Mouse (Mus musculus): Measurements from ENCODE around the gene Btbd9. TPM values are rescaled to one million over a fixed set of nuclear protein-coding genes. Genes with fewer than 3 reads are reported as not detected.

Btbd9 gene
- polyA plus RNA-seq, 2 experiments = 18.3 to 46.9 TPM

DNA sequence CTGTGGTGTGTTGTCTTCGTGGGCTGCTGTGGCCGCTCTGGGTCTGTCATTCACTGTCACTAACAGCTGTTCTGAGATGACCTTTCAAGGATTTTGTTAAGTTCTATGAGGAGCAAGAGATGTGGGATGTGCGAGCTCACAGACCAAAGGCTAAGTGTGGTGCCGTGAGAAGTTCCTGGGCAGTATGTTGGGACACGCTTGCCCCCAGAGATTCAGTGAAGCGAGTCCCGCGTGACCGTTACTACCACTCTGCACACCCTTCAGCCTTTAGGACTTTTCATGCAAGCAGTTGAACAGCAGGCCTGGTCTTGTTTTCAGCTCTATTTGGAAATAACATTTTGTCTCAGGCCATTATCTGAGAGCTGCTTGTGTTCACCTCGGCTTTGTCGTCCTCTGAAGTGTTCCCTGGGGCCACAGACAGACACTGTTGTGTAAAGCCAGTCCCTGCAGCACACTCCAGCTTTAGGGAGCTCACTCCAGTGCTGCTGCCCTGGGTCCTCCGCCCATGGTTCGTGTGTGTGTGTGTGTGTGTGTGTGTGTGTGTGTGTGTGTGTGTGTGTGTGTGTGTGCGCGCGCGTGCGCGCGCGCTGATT lies 380.6 kb downstream of the Btbd9 start:
- Histone ChIP-seq H3K27ac (replicated peaks; ENCODE audit: low read depth, low read length) (no peak overlapping the region), H3K4me1 (ENCODE audit: control insufficient read depth, insufficient read depth, low read length) (peaks cover 37% of the 10 kb centered on the region), H3K9ac (ENCODE audit: low read depth, low read length, severe bottlenecking) (no peak overlapping the region), H3K36me3 (ENCODE audit: control insufficient read depth, insufficient read depth, low read length) (peaks cover 8% of the 10 kb centered on the region; the same call in 1 of the 2 replicates), H3K4me2 (replicated peaks; ENCODE audit: low read depth, low read length, severe bottlenecking) (no peak overlapping the region), H3K9me3 (ENCODE audit: control insufficient read depth, low read length) (no peaks in the 10 kb centered on the region), H3K27me3 (ENCODE audit: control insufficient read depth, insufficient read depth, low read length) (no peaks in the 10 kb centered on the region), H3K4me3 (replicated peaks; ENCODE audit: low read length) (no peak overlapping the region)
- no peak for TF ChIP-seq POLR2A (IDR thresholded peaks at IDR 0.05; ENCODE audit: borderline replicate concordance, extremely low read depth, insufficient read depth, insufficient read length)
- DNase-seq (ENCODE audit: low spot score) (no peak), ATAC-seq (ENCODE audit: low FRiP score, low read depth) (no peak)
- WGBS = 77% methylated on average over 13 of the region's 21 CpGs

DNA sequence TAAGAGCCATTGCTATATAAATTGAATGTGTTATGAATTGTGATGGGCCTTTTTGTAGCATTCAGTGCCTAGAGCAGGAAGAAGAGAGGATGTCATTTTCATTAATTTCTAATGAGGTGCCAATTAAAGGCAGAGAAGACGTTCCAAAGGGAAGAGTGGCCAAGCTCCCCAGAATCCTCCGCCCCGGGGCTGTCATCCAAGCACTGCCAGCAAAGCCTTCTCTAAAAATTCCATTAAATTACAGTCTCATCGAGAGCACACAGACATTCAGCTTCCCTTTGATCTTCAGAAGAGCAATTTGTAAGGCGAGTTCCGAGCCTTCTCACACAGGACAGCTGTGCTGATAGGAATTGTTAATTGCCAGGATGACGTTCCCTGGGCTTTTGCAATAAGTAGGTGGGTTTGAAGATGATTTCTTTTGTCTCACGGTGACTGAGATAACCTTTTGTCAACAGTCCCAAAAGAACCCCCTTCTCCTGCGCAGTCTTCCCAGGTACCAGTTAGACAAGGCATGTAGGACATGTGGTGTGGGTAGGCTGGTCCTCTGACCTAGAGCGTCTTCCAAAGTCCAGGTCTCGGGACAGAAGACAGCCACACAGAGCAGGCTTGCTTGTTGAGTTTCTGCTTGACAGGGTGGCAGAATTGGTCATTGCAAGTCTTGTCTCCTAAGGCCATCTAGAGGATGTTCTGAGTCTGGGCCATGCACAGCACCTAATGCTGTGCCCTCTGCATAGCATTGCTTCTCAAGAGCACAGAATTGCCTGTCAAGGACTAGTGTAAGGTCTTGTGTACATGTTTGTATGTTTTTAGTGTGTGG lies 381.5 kb downstream of the Btbd9 start:
- no peak for DNase-seq (ENCODE audit: low spot score)

DNA sequence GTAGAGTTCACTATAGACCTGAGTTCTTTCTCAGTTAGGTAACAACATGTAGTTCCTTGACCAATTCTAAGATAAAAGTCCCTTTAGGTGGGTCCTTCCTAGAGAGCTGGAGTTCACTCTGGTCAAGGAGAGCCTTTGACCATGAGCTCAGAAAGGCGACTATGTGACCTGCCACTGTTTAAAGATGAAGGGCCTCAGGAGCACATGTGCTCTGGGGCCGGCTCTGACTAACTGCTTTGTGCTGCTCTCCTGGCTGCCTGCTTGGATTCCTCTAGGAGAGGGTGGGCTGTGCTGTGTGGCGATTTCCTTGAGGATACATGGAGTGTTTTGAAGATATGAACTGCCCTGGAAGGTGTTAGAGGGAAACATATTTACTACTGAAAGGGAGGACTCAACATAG lies 382.2 kb downstream of the Btbd9 start:
- no peak for TF ChIP-seq POLR2A (IDR thresholded peaks at IDR 0.05; ENCODE audit: borderline replicate concordance, extremely low read depth, insufficient read depth, insufficient read length)
- H3K4me1 ChIP-seq (ENCODE audit: control insufficient read depth, insufficient read depth, low read length) = peaks cover 32% of the 10 kb centered on the region
- DNase-seq (ENCODE audit: low spot score) (no peak), ATAC-seq (ENCODE audit: low FRiP score, low read depth) (no peak)
- no peak overlapping the region for H3K9ac ChIP-seq (ENCODE audit: low read depth, low read length, severe bottlenecking)
- H3K4me3 ChIP-seq (replicated peaks; ENCODE audit: low read length) = no peak overlapping the region
- H3K9me3 ChIP-seq (ENCODE audit: control insufficient read depth, low read length) = no peaks in the 10 kb centered on the region
- H3K27me3 ChIP-seq (ENCODE audit: control insufficient read depth, insufficient read depth, low read length) = no peaks in the 10 kb centered on the region
- 45% methylated on average over 3 of the region's 3 CpGs for WGBS
- no peak overlapping the region for H3K27ac ChIP-seq (replicated peaks; ENCODE audit: low read depth, low read length)
- H3K4me2 ChIP-seq (replicated peaks; ENCODE audit: low read depth, low read length, severe bottlenecking) = no peak overlapping the region
- peaks cover 8% of the 10 kb centered on the region; the same call in 1 of the 2 replicates for H3K36me3 ChIP-seq (ENCODE audit: control insufficient read depth, insufficient read depth, low read length)

More for the DNA sequence above, 381.5 kb downstream of the Btbd9 start:
- peaks cover 8% of the 10 kb centered on the region; the same call in 1 of the 2 replicates for H3K36me3 ChIP-seq (ENCODE audit: control insufficient read depth, insufficient read depth, low read length)
- no peak for ATAC-seq (ENCODE audit: low FRiP score, low read depth)
- no peaks in the 10 kb centered on the region for H3K27me3 ChIP-seq (ENCODE audit: control insufficient read depth, insufficient read depth, low read length)
- H3K9me3 ChIP-seq (ENCODE audit: control insufficient read depth, low read length) = no peaks in the 10 kb centered on the region
- no peak overlapping the region for H3K4me3 ChIP-seq (replicated peaks; ENCODE audit: low read length)
- 54% methylated on average over 11 of the region's 11 CpGs for WGBS
- no peak overlapping the region for H3K4me2 ChIP-seq (replicated peaks; ENCODE audit: low read depth, low read length, severe bottlenecking)
- no peak overlapping the region for H3K27ac ChIP-seq (replicated peaks; ENCODE audit: low read depth, low read length)
- peaks cover 31% of the 10 kb centered on the region for H3K4me1 ChIP-seq (ENCODE audit: control insufficient read depth, insufficient read depth, low read length)
- H3K9ac ChIP-seq (ENCODE audit: low read depth, low read length, severe bottlenecking) = no peak overlapping the region
- TF ChIP-seq POLR2A (IDR thresholded peaks at IDR 0.05; ENCODE audit: borderline replicate concordance, extremely low read depth, insufficient read depth, insufficient read length) = no peak

DNA sequence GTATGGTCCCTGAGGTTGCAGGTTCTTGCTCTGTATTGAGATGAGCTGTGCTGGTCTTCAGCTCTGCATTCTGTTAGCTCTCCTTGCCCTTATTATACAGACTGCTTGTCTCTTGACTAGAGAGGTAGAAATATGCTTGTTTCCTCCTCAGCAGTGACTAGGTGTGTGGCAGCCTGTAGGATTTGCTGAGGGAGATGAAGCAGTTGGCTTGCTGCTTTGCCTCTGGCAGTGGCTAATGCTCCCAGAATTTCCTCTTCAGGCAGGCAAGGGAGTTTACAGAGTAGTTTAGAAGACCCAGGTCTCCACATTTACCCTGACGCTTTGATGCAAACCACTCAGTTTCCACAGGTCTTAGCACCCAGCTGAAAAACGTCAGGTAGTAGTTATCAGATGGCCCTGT lies 382.7 kb downstream of the Btbd9 start:
- Histone ChIP-seq H3K4me3 (replicated peaks; ENCODE audit: low read length) (no peak overlapping the region), H3K36me3 (ENCODE audit: control insufficient read depth, insufficient read depth, low read length) (peaks cover 7% of the 10 kb centered on the region; the same call in 1 of the 2 replicates), H3K9me3 (ENCODE audit: control insufficient read depth, low read length) (no peaks in the 10 kb centered on the region), H3K4me2 (replicated peaks; ENCODE audit: low read depth, low read length, severe bottlenecking) (no peak overlapping the region), H3K27me3 (ENCODE audit: control insufficient read depth, insufficient read depth, low read length) (no peaks in the 10 kb centered on the region), H3K4me1 (ENCODE audit: control insufficient read depth, insufficient read depth, low read length) (peaks cover 30% of the 10 kb centered on the region), H3K27ac (replicated peaks; ENCODE audit: low read depth, low read length) (no peak overlapping the region), H3K9ac (ENCODE audit: low read depth, low read length, severe bottlenecking) (no peak overlapping the region)
- TF ChIP-seq POLR2A (IDR thresholded peaks at IDR 0.05; ENCODE audit: borderline replicate concordance, extremely low read depth, insufficient read depth, insufficient read length) = no peak
- no peak for ATAC-seq (ENCODE audit: low FRiP score, low read depth)
- 52% methylated on average over 2 of the region's 2 CpGs for WGBS
- no peak for DNase-seq (ENCODE audit: low spot score)

DNA sequence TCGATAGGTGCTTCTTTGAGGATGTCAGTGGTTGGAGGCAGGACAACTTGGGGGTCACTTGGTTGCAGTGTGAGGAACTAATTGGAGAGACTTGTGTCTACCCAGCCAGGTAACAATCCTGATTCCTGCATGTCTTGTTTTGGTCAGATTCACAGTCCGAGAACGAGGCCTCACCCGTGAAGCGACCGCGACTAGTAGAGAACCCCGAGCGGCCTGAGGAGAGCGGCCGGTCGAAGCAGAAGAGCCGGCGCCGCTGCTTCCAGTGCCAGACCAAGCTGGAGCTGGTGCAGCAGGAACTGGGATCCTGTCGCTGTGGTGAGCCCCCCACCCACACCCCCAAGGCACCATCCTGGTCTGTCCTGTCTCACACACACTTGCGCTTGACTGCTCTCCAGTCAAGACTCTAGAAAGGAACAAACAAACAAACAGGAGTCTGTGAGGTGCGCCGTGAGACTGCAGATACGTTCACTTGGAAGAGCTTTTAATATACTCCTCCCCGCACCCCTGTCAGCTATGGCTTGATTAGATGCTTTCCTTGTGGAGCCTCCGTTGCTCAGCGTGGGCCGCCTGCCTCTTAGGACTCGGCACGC lies 383.8 kb downstream of the Btbd9 start:
- H3K4me1 ChIP-seq (ENCODE audit: control insufficient read depth, insufficient read depth, low read length) = peaks cover 32% of the 10 kb centered on the region
- TF ChIP-seq POLR2A (IDR thresholded peaks at IDR 0.05; ENCODE audit: borderline replicate concordance, extremely low read depth, insufficient read depth, insufficient read length) = no peak
- H3K36me3 ChIP-seq (ENCODE audit: control insufficient read depth, insufficient read depth, low read length) = peaks cover 5% of the 10 kb centered on the region; the same call in 1 of the 2 replicates
- WGBS = 87% methylated on average over 26 of the region's 26 CpGs
- no peak overlapping the region for H3K9ac ChIP-seq (ENCODE audit: low read depth, low read length, severe bottlenecking)
- H3K4me2 ChIP-seq (replicated peaks; ENCODE audit: low read depth, low read length, severe bottlenecking) = no peak overlapping the region
- no peaks in the 10 kb centered on the region for H3K9me3 ChIP-seq (ENCODE audit: control insufficient read depth, low read length)
- no peak overlapping the region for H3K4me3 ChIP-seq (replicated peaks; ENCODE audit: low read length)
- H3K27me3 ChIP-seq (ENCODE audit: control insufficient read depth, insufficient read depth, low read length) = no peaks in the 10 kb centered on the region
- H3K27ac ChIP-seq (replicated peaks; ENCODE audit: low read depth, low read length) = no peak overlapping the region
- ATAC-seq (ENCODE audit: low FRiP score, low read depth) (no peak), DNase-seq (ENCODE audit: low spot score) (no peak)

Data from limb, embryonic 14.5 days (tissue).